Mouse (Mus musculus) liver, adult 2 months (tissue): ENCODE data around the gene Cntnap4. TPM values are rescaled to one million over a fixed set of nuclear protein-coding genes. Genes with fewer than 3 reads are reported as not detected.

Experiments
- DNase-seq: peaks from one replicate; pipeline ENCODE4 v3.0.0-alpha.2; 2011; ENCODE audit warnings: low read depth, low spot score; ENCODE audit errors: extremely low read depth
- H3K27ac ChIP-seq: fragments of 200-500 bp; replicated peaks from 2 replicates; pipeline ENCODE4 v1.5.1; 2012; ENCODE audit warnings: low read depth, mild to moderate bottlenecking, control low read depth, inconsistent platforms, low read length; ENCODE audit not compliant: insufficient read depth
- H3K27me3 ChIP-seq: fragments of 200-500 bp; 2 replicates; pipeline ENCODE4 v1.6.1; 2012; ENCODE audit warnings: mild to moderate bottlenecking, moderate library complexity, low read length, inconsistent platforms; ENCODE audit not compliant: control insufficient read depth, insufficient read depth
- H3K36me3 ChIP-seq: fragments of 200-500 bp; 2 replicates; pipeline ENCODE4 v1.6.1; 2012; ENCODE audit warnings: low read length, inconsistent platforms; ENCODE audit not compliant: control insufficient read depth, insufficient read depth
- H3K4me1 ChIP-seq: fragments of 200-500 bp; 2 replicates; pipeline ENCODE4 v1.6.1; 2011; ENCODE audit warnings: low read length; ENCODE audit not compliant: control insufficient read depth, insufficient read depth
- H3K4me3 ChIP-seq: fragments of 200-500 bp; 2 replicates; pipeline ENCODE4 v1.5.1; 2011; ENCODE audit warnings: low read depth, mild to moderate bottlenecking, control low read depth, low read length, moderate library complexity; ENCODE audit not compliant: insufficient read depth
- H3K79me2 ChIP-seq: fragments of 200-500 bp; 2 replicates; pipeline ENCODE4 v1.6.1; 2012; ENCODE audit warnings: inconsistent platforms, mild to moderate bottlenecking, low read length, moderate library complexity; ENCODE audit not compliant: control insufficient read depth, insufficient read depth
- H3K9ac ChIP-seq: fragments of 200-500 bp; 2 replicates; pipeline ENCODE4 v1.6.1; 2012; ENCODE audit warnings: low read depth, mild to moderate bottlenecking, control low read depth, inconsistent platforms, low read length
- CTCF ChIP-seq: fragments of 200-500 bp; IDR thresholded peaks from 2 replicates; pipeline ENCODE4 v1.5.1; 2011; ENCODE audit warnings: low read depth, low read length, control low read depth
- POLR2A ChIP-seq: fragments of 200-500 bp; IDR thresholded peaks from 2 replicates; pipeline ENCODE4 v1.6.1; 2011; ENCODE audit warnings: low read length, control low read depth; ENCODE audit not compliant: insufficient read depth; ENCODE audit errors: extremely low read depth
- WGBS: fragments of 180-500 bp; shearing (Covaris S2); methylation state at CpG from one replicate; pipeline ENCODE4 v1.1.7; 2018; 5-methylcytosine and 5-hydroxymethylcytosine counted together
- polyA plus RNA-seq: library from polyadenylated mRNA; depleted of rRNA; stranded (reverse); fragments of >200 nt; gene quantifications from 2 replicates; pipeline ENCODE4 v1.2.3, GENCODE M21; 2012
- total RNA-seq: library from RNA; depleted of rRNA; stranded (reverse); fragments of >200 nt; gene quantifications from 2 replicates; pipeline ENCODE4 v1.2.3, GENCODE M21; 2014

The Cntnap4 gene
- total and polyA plus RNA-seq, 2 experiments: not detected

GRCm38 (mm10) chr8:112588357-112589051 lies 18.7 kb downstream of the Cntnap4 start:
- TF ChIP-seq POLR2A (no peak), CTCF (no peak)
- no peak for DNase-seq
- 75% methylated on average over 8 of the region's 8 CpGs for WGBS
- H3K27me3 ChIP-seq: no peaks in the 10 kb centered on the region
- no peaks in the 10 kb centered on the region for H3K4me1 ChIP-seq
- no peak overlapping the region for H3K9ac ChIP-seq
- no peaks in the 10 kb centered on the region for H3K36me3 ChIP-seq
- H3K79me2 ChIP-seq: no peaks in the 10 kb centered on the region
- no peak overlapping the region for H3K4me3 ChIP-seq
- no peak overlapping the region for H3K27ac ChIP-seq

- no peaks in the 10 kb centered on the region for H3K27me3 ChIP-seq
- no peak overlapping the region for H3K9ac ChIP-seq
- H3K4me3 ChIP-seq: no peak overlapping the region
- no peak overlapping the region for H3K27ac ChIP-seq
- 74% methylated on average over 14 of the region's 14 CpGs for WGBS
- DNase-seq: no peak
- TF ChIP-seq CTCF: no peak
- no peak for TF ChIP-seq POLR2A
- H3K4me1 ChIP-seq: no peaks in the 10 kb centered on the region
- H3K36me3 ChIP-seq: no peaks in the 10 kb centered on the region
- H3K79me2 ChIP-seq: no peaks in the 10 kb centered on the region
These were observed 19.2 kb downstream of the Cntnap4 start for GRCm38 (mm10) chr8:112589052-112589389.

- DNase-seq: no peak
- no peaks in the 10 kb centered on the region for H3K36me3 ChIP-seq
- H3K27me3 ChIP-seq: no peaks in the 10 kb centered on the region
- no peak overlapping the region for H3K9ac ChIP-seq
- no peaks in the 10 kb centered on the region for H3K4me1 ChIP-seq
- H3K27ac ChIP-seq: no peak overlapping the region
- 75% methylated on average over 15 of the region's 15 CpGs for WGBS
- H3K4me3 ChIP-seq: no peak overlapping the region
- H3K79me2 ChIP-seq: no peaks in the 10 kb centered on the region
- no peak for TF ChIP-seq CTCF
- no peak for TF ChIP-seq POLR2A
These were observed 26.4 kb downstream of the Cntnap4 start for GRCm38 (mm10) chr8:112596023-112596776.

DNA sequence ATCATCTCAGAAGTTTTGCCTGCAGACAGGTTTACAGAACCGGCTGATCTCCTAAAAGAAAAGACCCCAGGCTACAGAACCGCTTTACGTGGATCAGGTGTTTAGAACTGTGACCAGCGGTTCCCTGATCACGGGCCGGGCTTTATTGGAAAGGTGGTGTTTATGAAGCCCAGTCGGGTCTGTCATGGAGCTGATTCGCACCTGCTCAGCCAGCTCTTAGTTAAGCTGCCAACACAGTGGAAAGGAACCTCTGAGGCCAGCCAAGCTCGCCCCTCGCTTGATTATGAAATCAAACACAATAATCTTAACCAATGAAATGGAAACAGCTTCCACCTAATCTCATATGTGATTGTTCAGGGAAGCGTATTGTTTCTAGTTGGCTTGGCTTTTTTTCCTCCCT lies 30.1 kb downstream of the Cntnap4 start:
- H3K9ac ChIP-seq: no peak overlapping the region
- no peak for DNase-seq
- H3K4me3 ChIP-seq: no peak overlapping the region
- no peak overlapping the region for H3K27ac ChIP-seq
- no peaks in the 10 kb centered on the region for H3K79me2 ChIP-seq
- 83% methylated on average over 11 of the region's 11 CpGs for WGBS
- no peaks in the 10 kb centered on the region for H3K27me3 ChIP-seq
- H3K4me1 ChIP-seq: no peaks in the 10 kb centered on the region
- no peaks in the 10 kb centered on the region for H3K36me3 ChIP-seq
- TF ChIP-seq CTCF: no peak
- TF ChIP-seq POLR2A: no peak

- Histone ChIP-seq H3K27me3 (no peaks in the 10 kb centered on the region), H3K36me3 (no peaks in the 10 kb centered on the region), H3K79me2 (no peaks in the 10 kb centered on the region), H3K27ac (no peak overlapping the region), H3K4me1 (no peaks in the 10 kb centered on the region), H3K4me3 (no peak overlapping the region), H3K9ac (no peak overlapping the region)
- DNase-seq: no peak
- WGBS: 55% methylated on average over 1 of the region's 1 CpGs
- TF ChIP-seq POLR2A (no peak), CTCF (no peak)
These were observed 31.3 kb downstream of the Cntnap4 start for GRCm38 (mm10) chr8:112601150-112601549.

GRCm38 (mm10) chr8:112610121-112610520 lies 40.3 kb downstream of the Cntnap4 start:
- WGBS: 76% methylated on average over 6 of the region's 6 CpGs
- Histone ChIP-seq H3K4me1 (no peaks in the 10 kb centered on the region), H3K27ac (no peak overlapping the region), H3K79me2 (no peaks in the 10 kb centered on the region), H3K36me3 (no peaks in the 10 kb centered on the region), H3K4me3 (no peak overlapping the region), H3K9ac (no peak overlapping the region), H3K27me3 (no peaks in the 10 kb centered on the region)
- TF ChIP-seq CTCF: no peak
- no peak for TF ChIP-seq POLR2A
- DNase-seq: no peak
